Mouse (Mus musculus) A20 (cell line): ENCODE results near the gene Lekr1.
A peak's percentile ranks its signal among the peaks of the same experiment; 100 is the strongest.
"Not testable (repeated sequence)": the region's sequence is repeated elsewhere in the genome, so short reads cannot be mapped to it uniquely, and the experiment has no call there.

Experiments
- DNase-seq: peaks from one replicate; pipeline ENCODE4 v3.0.0-alpha.2; 2011; ENCODE audit warnings: low read depth, low spot score

The Lekr1 gene

GRCm38 (mm10) chr3:65766387-65766786 is 100.4 kb downstream of the Lekr1 start:
- no peak for DNase-seq

- no peak for DNase-seq
Observed at GRCm38 (mm10) chr3:65767202-65767862, 101.3 kb downstream of the Lekr1 start.

- DNase-seq: not testable (repeated sequence)
Observed at GRCm38 (mm10) chr3:65769666-65770065, 103.6 kb downstream of the Lekr1 start.

GRCm38 (mm10) chr3:65773910-65774309 is 107.9 kb downstream of the Lekr1 start:
- no peak for DNase-seq

GRCm38 (mm10) chr3:65775096-65775495 is 109.1 kb downstream of the Lekr1 start:
- DNase-seq: no peak

- no peak for DNase-seq
Observed at GRCm38 (mm10) chr3:65782246-65782645, 116.2 kb downstream of the Lekr1 start.

- DNase-seq: no peak
Observed at GRCm38 (mm10) chr3:65790076-65790685, 124.2 kb downstream of the Lekr1 start.

- DNase-seq: no peak
Observed at GRCm38 (mm10) chr3:65793561-65793960, 127.5 kb downstream of the Lekr1 start.

GRCm38 (mm10) chr3:65794711-65795110 is 128.7 kb downstream of the Lekr1 start:
- DNase-seq: no peak

GRCm38 (mm10) chr3:65797345-65798137 is 131.5 kb downstream of the Lekr1 start:
- DNase-seq: no peak

- DNase-seq: no peak
Observed at GRCm38 (mm10) chr3:65800962-65801361, 134.9 kb downstream of the Lekr1 start.

GRCm38 (mm10) chr3:65802185-65802584 is 136.2 kb downstream of the Lekr1 start:
- DNase-seq: no peak

- no peak for DNase-seq
Observed at GRCm38 (mm10) chr3:65802868-65803267, 136.8 kb downstream of the Lekr1 start.

- no peak for DNase-seq
Observed at GRCm38 (mm10) chr3:65814881-65815280, 148.9 kb downstream of the Lekr1 start.

GRCm38 (mm10) chr3:65816012-65816411 is 150.0 kb downstream of the Lekr1 start:
- DNase-seq: no peak

- no peak for DNase-seq
Observed at GRCm38 (mm10) chr3:65818597-65818996, 152.6 kb downstream of the Lekr1 start.

- peak; percentile 41 for DNase-seq
Observed at GRCm38 (mm10) chr3:65819841-65820240, 153.8 kb downstream of the Lekr1 start.

GRCm38 (mm10) chr3:65824886-65825285 is 158.9 kb downstream of the Lekr1 start:
- peak; percentile 38 for DNase-seq

GRCm38 (mm10) chr3:65826716-65827115 is 160.7 kb downstream of the Lekr1 start:
- DNase-seq: no peak

- DNase-seq: no peak
Observed at GRCm38 (mm10) chr3:65827400-65827799, 161.4 kb downstream of the Lekr1 start.

GRCm38 (mm10) chr3:65828020-65828419 is 162.0 kb downstream of the Lekr1 start:
- no peak for DNase-seq

GRCm38 (mm10) chr3:65829230-65829629 is 163.2 kb downstream of the Lekr1 start:
- DNase-seq: no peak
